Mouse (Mus musculus) heart, adult 2 months (tissue): ENCODE measurements around the gene Coq8b. TPM values are rescaled to one million over a fixed set of nuclear protein-coding genes. Genes with fewer than 3 reads are reported as not detected.

Experiments used
- DNase-seq, 2 experiments: peaks; one replicate each; pipeline ENCODE4 v3.0.0; 2021
- H3K27ac ChIP-seq: fragments of 200-600 bp; 2 replicates; pipeline ENCODE4 v1.8.1; 2022
- H3K27me3 ChIP-seq: fragments of 200-500 bp; 2 replicates; pipeline ENCODE4 v1.6.1; 2012; ENCODE audit warnings: mild to moderate bottlenecking, low read length, inconsistent platforms, mixed read lengths; ENCODE audit not compliant: control insufficient read depth, insufficient read depth
- H3K36me3 ChIP-seq: fragments of 200-500 bp; 2 replicates; pipeline ENCODE4 v1.6.1; 2012; ENCODE audit warnings: low read length, inconsistent platforms; ENCODE audit not compliant: control insufficient read depth, insufficient read depth
- H3K4me1 ChIP-seq: fragments of 200-500 bp; 2 replicates; pipeline ENCODE4 v1.6.1; 2011; ENCODE audit warnings: low read length; ENCODE audit not compliant: control insufficient read depth, insufficient read depth
- H3K4me3 ChIP-seq: fragments of 200-600 bp; 2 replicates; pipeline ENCODE4 v1.8.1; 2022
- H3K79me2 ChIP-seq: fragments of 200-500 bp; replicated peaks from 2 replicates; pipeline ENCODE4 v1.6.1; 2012; ENCODE audit warnings: mild to moderate bottlenecking, inconsistent platforms, low read length, moderate library complexity, mixed read lengths; ENCODE audit not compliant: control insufficient read depth, insufficient read depth
- H3K9ac ChIP-seq: fragments of 200-500 bp; 2 replicates; pipeline ENCODE4 v1.6.1; 2012; ENCODE audit warnings: low read depth, mild to moderate bottlenecking, control low read depth, inconsistent platforms, low read length, mixed read lengths
- CTCF ChIP-seq: fragments of 200-600 bp; IDR thresholded peaks from 2 replicates; pipeline ENCODE4 v1.8.1; 2022; ENCODE audit warnings: antibody characterized with exemption, mild to moderate bottlenecking, moderate library complexity
- EP300 ChIP-seq: fragments of 200-500 bp; IDR thresholded peaks from 2 replicates; pipeline ENCODE4 v1.6.1; 2011; ENCODE audit warnings: low read depth, low read length, control low read depth; ENCODE audit not compliant: insufficient read depth
- POLR2A ChIP-seq: fragments of 200-500 bp; IDR thresholded peaks from 2 replicates; pipeline ENCODE4 v1.6.1; 2011; ENCODE audit warnings: mild to moderate bottlenecking, low read depth, low read length, control low read depth; ENCODE audit not compliant: insufficient read depth
- WGBS: fragments of 180-500 bp; shearing (Covaris S2); methylation state at CpG from one replicate; pipeline ENCODE4 v1.1.7; 2018; 5-methylcytosine and 5-hydroxymethylcytosine counted together
- intact Hi-C: fragments of 180-260 bp; cut with DNase I; formaldehyde crosslinking; loops from one replicate; pipeline ENCODE4 v1.15.1; 2025
- polyA plus RNA-seq: library from polyadenylated mRNA; depleted of rRNA; stranded (reverse); fragments of >200 nt; gene quantifications from 2 replicates; pipeline ENCODE4 v1.2.3, GENCODE M21; 2012
- total RNA-seq, 2 experiments: library from RNA; stranded (reverse); gene quantifications; 2 replicates each; pipeline ENCODE4 v1.2.3; 2021

Coq8b gene
- total and polyA plus RNA-seq, 3 experiments, result 7.5 to 19.4 (median 8.3) TPM

DNA sequence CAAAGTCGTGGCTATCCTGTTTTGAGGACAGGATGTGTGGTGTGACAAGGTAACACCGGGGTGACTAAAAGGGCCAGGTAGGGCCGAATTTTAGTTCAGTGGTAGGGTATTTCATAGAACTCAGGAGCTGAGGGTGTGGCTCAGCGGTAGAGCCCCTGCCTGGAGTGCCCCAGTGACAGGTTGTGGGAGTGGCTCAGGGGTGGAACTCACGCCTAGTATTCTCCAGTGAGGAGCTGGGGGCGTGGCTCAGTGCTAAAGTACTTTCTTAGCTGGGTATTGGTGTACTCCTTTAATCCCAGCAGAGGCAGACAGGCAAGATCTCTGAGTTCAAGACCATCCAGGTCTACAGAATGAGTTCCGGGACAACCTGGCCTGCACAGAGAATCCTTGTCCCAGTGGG is 43.2 kb downstream of the Coq8b start:
- DNase-seq, result no peak
- no peaks in the 10 kb centered on the region for H3K36me3 ChIP-seq
- TF ChIP-seq CTCF (no peak), POLR2A (no peak), EP300 (no peak)
- no peak overlapping the region for H3K9ac ChIP-seq
- H3K27ac ChIP-seq, result no peak overlapping the region
- no peaks in the 10 kb centered on the region for H3K4me1 ChIP-seq
- H3K27me3 ChIP-seq, result no peaks in the 10 kb centered on the region
- no peaks in the 10 kb centered on the region for H3K79me2 ChIP-seq
- 64% methylated on average over 7 of the region's 7 CpGs for WGBS
- intact Hi-C loops, result loop anchor here (2.0 kb wide), 2 partner anchors 117 to 143 kb away; no protein-coding TSS in a partner anchor
- H3K4me3 ChIP-seq, result no peak overlapping the region

DNA sequence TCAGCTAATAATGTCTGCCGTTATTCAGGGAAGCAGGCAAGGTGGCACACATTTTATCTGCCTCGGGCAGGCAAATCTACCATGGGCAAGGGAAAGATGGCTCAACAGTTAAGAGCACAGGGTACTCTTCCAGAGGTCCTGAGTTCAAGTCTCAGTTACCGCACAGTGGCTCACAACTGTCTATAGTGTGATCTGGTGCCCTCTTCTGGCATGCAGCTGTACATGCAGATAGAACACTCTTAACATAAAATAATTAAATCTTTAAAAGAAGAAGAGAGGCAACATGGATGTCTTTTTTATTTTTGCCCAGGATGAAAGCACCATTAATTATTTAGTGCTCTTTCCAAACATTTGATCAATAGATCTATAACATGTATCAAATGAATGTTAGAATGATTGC is 44.4 kb downstream of the Coq8b start:
- DNase-seq, result no peak
- Histone ChIP-seq H3K9ac (no peak overlapping the region), H3K36me3 (no peaks in the 10 kb centered on the region), H3K27me3 (no peaks in the 10 kb centered on the region), H3K4me3 (no peak overlapping the region), H3K4me1 (no peaks in the 10 kb centered on the region), H3K79me2 (no peaks in the 10 kb centered on the region), H3K27ac (no peak overlapping the region)
- intact Hi-C loops, result loop anchor here (2.0 kb wide), 2 partner anchors 118 to 144 kb away; no protein-coding TSS in a partner anchor
- TF ChIP-seq POLR2A (no peak), EP300 (no peak), CTCF (peak; percentile 76)
- WGBS, result 92% methylated on average over 3 of the region's 3 CpGs

DNA sequence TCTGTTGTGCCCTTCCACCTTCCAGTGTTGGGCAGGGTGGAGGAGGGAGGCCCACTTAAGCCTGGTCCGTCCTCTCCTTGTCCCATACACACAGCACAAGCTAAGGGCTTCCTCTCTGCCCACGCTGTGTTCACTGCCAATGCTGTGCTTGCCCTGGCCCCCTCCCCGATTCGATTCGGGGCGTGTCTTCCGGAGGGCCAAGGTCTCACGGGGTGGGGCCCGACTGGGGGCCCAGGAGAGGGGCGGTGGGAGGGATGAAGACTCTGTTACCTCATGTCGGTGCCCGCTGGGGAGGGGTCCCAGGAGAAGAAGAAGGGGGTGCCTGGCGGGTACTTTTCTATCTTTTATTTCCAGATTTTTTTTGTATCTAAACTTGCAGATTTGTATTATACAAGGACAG is 48.9 kb downstream of the Coq8b start:
- no peak overlapping the region for H3K27ac ChIP-seq
- 69% methylated on average over 13 of the region's 13 CpGs for WGBS
- no peak overlapping the region for H3K4me3 ChIP-seq
- no peaks in the 10 kb centered on the region for H3K36me3 ChIP-seq
- TF ChIP-seq CTCF (no peak), EP300 (no peak), POLR2A (no peak)
- no peaks in the 10 kb centered on the region for H3K79me2 ChIP-seq
- no peaks in the 10 kb centered on the region for H3K27me3 ChIP-seq
- H3K9ac ChIP-seq, result no peak overlapping the region
- DNase-seq, result no peak
- intact Hi-C loops, result no loop called here
- H3K4me1 ChIP-seq, result no peaks in the 10 kb centered on the region

DNA sequence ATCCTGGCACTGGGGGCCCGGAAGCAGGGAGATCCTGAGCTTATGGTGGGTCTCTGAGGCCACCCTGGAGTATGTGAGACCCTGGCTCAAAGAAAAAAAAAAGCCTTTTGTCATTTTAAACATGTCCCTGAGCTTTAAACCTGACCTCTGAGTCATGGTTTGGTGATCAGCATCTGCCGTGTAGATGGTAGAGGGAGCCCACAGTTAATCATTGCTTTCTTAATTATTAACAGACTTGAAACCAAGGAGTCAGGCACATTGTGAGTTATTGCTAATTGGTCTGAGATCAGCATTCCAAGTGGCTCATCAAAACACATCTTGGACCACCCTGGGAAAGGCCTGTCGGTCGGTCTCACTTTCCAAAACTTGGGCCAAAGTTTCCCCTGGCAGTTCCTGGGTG is 49.4 kb downstream of the Coq8b start:
- Histone ChIP-seq H3K36me3 (no peaks in the 10 kb centered on the region), H3K27ac (no peak overlapping the region), H3K4me3 (no peak overlapping the region), H3K79me2 (no peaks in the 10 kb centered on the region), H3K9ac (no peak overlapping the region), H3K27me3 (no peaks in the 10 kb centered on the region), H3K4me1 (no peaks in the 10 kb centered on the region)
- intact Hi-C loops, result no loop called here
- TF ChIP-seq CTCF (no peak), EP300 (no peak), POLR2A (no peak)
- 76% methylated on average over 4 of the region's 4 CpGs for WGBS
- DNase-seq, result no peak

DNA sequence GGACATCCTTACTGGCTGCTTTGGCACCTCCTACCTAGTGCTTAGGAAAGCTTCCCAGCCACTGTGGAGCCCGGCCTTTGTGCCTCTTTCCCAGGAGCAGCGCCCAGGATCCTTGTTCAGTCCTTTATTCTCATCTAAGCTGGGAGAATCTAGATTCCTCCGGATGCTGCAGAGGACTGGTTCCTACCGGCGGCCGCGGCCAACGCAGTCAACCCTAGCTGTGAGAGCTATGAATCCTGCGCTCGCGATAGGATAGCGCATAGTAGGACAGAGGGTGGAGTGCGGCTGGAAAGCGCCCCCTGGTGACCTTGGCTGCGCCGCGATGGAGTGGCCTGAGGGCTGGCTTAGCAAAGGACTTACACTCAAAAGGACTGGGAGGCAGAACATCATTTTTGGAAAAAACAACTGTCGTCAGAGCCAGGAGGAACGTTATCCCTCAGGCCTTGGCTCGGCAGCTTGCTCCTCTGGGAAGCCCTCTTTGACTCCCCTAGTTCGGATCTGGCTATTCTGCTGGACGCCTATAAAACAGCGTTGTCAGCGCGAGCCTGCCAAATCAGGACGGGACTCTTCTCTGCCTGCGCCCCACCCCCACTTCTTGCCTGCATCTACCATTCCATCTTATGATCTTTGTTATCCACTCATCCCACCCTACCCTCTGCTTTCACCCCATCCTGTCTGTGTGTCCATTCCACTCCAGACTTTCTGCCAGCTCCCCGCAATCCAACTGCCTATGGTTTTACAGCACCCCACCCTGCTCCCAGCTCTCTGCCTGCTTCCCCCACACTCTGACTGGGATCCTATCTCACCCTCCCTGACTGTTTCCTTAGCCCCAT is 52.3 kb downstream of the Coq8b start:
- peak overlapping the region; percentile 2; the same call in 1 of the 2 replicates for H3K27ac ChIP-seq
- no peak overlapping the region for H3K9ac ChIP-seq
- H3K36me3 ChIP-seq, result no peaks in the 10 kb centered on the region
- H3K79me2 ChIP-seq, result no peaks in the 10 kb centered on the region
- TF ChIP-seq EP300 (0 out of 2 replicates have a peak, but pooled peaks have one; percentile 41), POLR2A (peak; percentile 33; the same call in 1 of the 2 replicates), CTCF (peak; percentile 72)
- no peaks in the 10 kb centered on the region for H3K27me3 ChIP-seq
- WGBS, result 3% methylated on average over 28 of the region's 28 CpGs
- no peak overlapping the region for H3K4me3 ChIP-seq
- H3K4me1 ChIP-seq, result no peaks in the 10 kb centered on the region
- peak; percentile 80 for DNase-seq
- intact Hi-C loops, result loop anchor here (2.0 to 5.0 kb wide), 2 partner anchors 43 to 152 kb away; no protein-coding TSS in a partner anchor

DNA sequence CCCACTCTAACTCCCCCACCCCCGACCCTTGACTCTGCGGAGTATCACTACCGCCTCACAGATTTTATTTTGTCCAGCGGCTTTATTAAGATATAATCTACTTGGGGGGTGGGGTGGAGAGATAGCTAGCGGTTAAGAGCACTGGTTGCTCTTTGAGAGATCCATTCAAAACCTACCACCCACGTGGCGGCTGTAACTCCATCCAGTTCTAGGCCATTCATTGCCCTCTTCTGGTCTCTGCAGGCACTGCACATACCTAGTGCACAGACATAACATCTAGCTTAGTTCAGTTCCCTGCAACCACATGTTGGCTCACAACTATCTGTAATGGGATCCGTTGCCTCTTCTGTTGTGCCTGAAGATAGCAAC is 52.9 kb downstream of the Coq8b start:
- DNase-seq, result peak; percentile 58 to 65
- no peaks in the 10 kb centered on the region for H3K27me3 ChIP-seq
- H3K9ac ChIP-seq, result no peak overlapping the region
- H3K79me2 ChIP-seq, result no peaks in the 10 kb centered on the region
- H3K36me3 ChIP-seq, result no peaks in the 10 kb centered on the region
- no peak overlapping the region for H3K27ac ChIP-seq
- H3K4me3 ChIP-seq, result no peak overlapping the region
- intact Hi-C loops, result loop anchor here (2.0 to 5.0 kb wide), 2 partner anchors 43 to 153 kb away; no protein-coding TSS in a partner anchor
- WGBS, result 8% methylated on average over 8 of the region's 8 CpGs
- no peaks in the 10 kb centered on the region for H3K4me1 ChIP-seq
- TF ChIP-seq POLR2A (no peak), EP300 (peak; percentile 69; the same call in 1 of the 2 replicates), CTCF (peak; percentile 84)
